Mouse (Mus musculus) liver, adult 2 months (tissue): ENCODE measurements around the gene Gnaq.

Experiments
- CTCF ChIP-seq: fragments of 200-500 bp; IDR thresholded peaks from 2 replicates; pipeline ENCODE4 v1.5.1; 2011; ENCODE audit warnings: low read depth, low read length, control low read depth
- POLR2A ChIP-seq: fragments of 200-500 bp; IDR thresholded peaks from 2 replicates; pipeline ENCODE4 v1.6.1; 2011; ENCODE audit warnings: low read length, control low read depth; ENCODE audit not compliant: insufficient read depth; ENCODE audit errors: extremely low read depth

DNA sequence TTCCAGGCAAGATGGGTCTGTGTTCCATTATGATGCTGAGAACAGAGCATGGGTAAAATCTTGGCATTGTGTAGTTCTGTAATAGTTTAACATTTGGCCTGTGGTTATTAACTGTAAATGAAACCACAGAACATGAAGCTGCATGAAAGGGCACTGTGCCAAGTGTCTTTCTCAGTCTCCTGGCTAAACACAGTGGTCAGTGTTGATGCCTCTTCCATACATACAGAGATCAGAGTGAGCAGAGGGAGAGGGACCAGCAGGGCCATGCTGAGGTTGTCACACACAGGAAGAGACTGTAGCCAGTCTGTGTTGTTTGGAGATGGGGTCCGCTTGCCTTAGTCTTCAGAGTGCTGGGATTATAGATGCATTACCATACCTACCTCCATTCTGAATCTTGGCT, 138.4 kb downstream of the Gnaq start:
- TF ChIP-seq POLR2A (no peak), CTCF (no peak)
